Mouse (Mus musculus): ENCODE data around the gene Cyp2b9.
"Not testable (repeated sequence)": the region's sequence is repeated elsewhere in the genome, so short reads cannot be mapped to it uniquely, and the experiment has no call there.

DNA sequence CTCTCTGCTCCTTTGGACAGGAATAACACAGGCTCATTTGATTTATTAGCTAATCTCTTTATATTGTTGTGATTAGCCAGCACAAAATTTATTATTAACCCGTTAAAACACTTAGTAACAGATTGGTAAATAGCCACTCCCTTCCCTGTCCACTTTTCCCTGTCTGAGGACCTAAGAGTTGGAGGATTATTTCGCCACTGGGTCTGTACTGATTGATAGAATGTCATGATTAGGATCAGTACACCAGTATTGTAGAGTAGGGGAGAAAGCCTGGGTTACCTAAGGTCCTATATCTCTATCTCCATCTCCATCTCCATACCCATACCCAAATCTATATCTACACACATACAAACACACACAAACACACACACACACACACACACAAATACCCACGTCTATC is 29.6 kb upstream of the Cyp2b9 start:
- not testable (repeated sequence) for TF ChIP-seq CTCF, POLR2A (IDR thresholded peaks at IDR 0.05; ENCODE audit: extremely low read depth, insufficient read depth, low read length)

Measured in cortical plate, adult 2 months (tissue).